ENCODE assay signal across 17 mouse cellular contexts in the genomic region with DNA sequence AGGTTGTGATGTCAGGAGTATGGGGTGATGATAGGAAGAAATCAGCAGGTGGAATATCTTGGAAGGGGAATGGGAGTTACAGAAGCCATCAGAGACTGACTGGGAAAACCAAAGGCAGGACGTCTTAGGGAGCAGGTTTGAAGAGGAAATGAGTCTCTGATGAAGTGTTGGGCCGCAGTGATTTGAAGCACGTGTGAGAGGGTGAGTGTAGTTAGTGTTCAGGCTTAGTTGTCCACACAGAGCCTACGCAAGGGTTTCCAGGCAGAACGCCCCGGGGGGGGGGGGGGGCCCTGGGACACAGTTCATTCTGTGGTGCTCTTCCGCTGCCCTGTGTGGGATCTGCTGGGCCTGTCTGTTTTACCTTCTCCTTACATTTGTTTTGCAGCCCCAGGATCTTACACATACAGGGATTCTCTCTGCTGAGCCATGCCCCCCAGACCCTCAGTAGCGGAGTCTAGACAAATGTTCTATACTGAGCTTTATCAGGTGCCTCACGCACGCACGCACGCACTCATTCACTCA. TPM values are rescaled to one million over a fixed set of nuclear protein-coding genes. Genes with fewer than 3 reads are reported as not detected.
DNase-seq lines count a peak whose midpoint lies in the region; ATAC-seq and TF ChIP-seq lines count a peak whose summit lies in the region.
"Had no signal": no experiment of that assay in that cellular context is flagged by ENCODE, and none has a peak within 500 bp of the region (broad histone marks: within the 10 kb centered on the region; RNA-seq: fewer than 3 reads in every experiment).

No protein-coding gene starts in this region.

- H3K36me3 ChIP-seq in intestine, embryonic 14.5 days (ENCODE audit: control insufficient read depth, insufficient read depth, low read length), result 0 out of 2 replicates have a peak, but pooled peaks cover 7% of the 10 kb centered on the region
- no peaks in the 10 kb centered on the region for H3K36me3 ChIP-seq in intestine, embryonic 16.5 days (ENCODE audit: control insufficient read depth, insufficient read depth, low read length)
- no peaks in the 10 kb centered on the region for H3K36me3 ChIP-seq in testis, adult 2 months (ENCODE audit: control insufficient read depth, insufficient read depth, low read length)
- peaks cover 7% of the 10 kb centered on the region; the same call in 1 of the 2 replicates for H3K36me3 ChIP-seq in intestine, postnatal 0 days (ENCODE audit: control insufficient read depth, insufficient read depth)
- H3K36me3 ChIP-seq: midbrain, embryonic 13.5 days had no signal

- H3K27ac ChIP-seq in intestine, embryonic 14.5 days (ENCODE audit: low read depth), result 0 out of 2 replicates have a peak overlapping the region, but pooled peaks have one; percentile 27
- no peak overlapping the region for H3K27ac ChIP-seq in intestine, embryonic 16.5 days (ENCODE audit: low read length)
- H3K27ac ChIP-seq in testis, adult 2 months (ENCODE audit: control insufficient read depth, insufficient read depth, low read depth, low read length), result peak overlapping the region; percentile 22; the same call in 1 of the 2 replicates
- H3K27ac ChIP-seq in intestine, postnatal 0 days (ENCODE audit: low read depth, low read length), result no peak overlapping the region
- H3K27ac ChIP-seq: liver, embryonic 14.5 days; midbrain, embryonic 13.5 days had no signal

- ATAC-seq in intestine, embryonic 14.5 days (replicated peaks; ENCODE audit: low FRiP score, low TSS enrichment, low read depth), result no peak
- no peak for ATAC-seq in intestine, embryonic 16.5 days
- ATAC-seq in intestine, postnatal 0 days, result no peak
- ATAC-seq: activated CD4-positive, CD25-positive, alpha-beta regulatory T cell, adult 4 months; forebrain, postnatal 0 days; midbrain, embryonic 13.5 days had no signal

- no peaks in the 10 kb centered on the region for H3K9me3 ChIP-seq in intestine, embryonic 14.5 days (ENCODE audit: control insufficient read depth, low read length)
- H3K9me3 ChIP-seq in intestine, embryonic 16.5 days (ENCODE audit: control insufficient read depth, low read length), result no peaks in the 10 kb centered on the region
- no peaks in the 10 kb centered on the region for H3K9me3 ChIP-seq in intestine, postnatal 0 days (ENCODE audit: control insufficient read depth)
- H3K9me3 ChIP-seq: midbrain, embryonic 13.5 days had no signal

- H3K4me2 ChIP-seq in intestine, embryonic 14.5 days (ENCODE audit: low read length), result no peak overlapping the region
- H3K4me2 ChIP-seq in intestine, embryonic 16.5 days (ENCODE audit: low read depth, low read length), result no peak overlapping the region
- no peak overlapping the region for H3K4me2 ChIP-seq in intestine, postnatal 0 days (replicated peaks; ENCODE audit: low read depth)
- H3K4me2 ChIP-seq: midbrain, embryonic 13.5 days had no signal

- no peak for TF ChIP-seq POLR2A in testis, adult 2 months (IDR thresholded peaks at IDR 0.05; ENCODE audit: control insufficient read depth, low read depth, low read length)

- DNase-seq in intestine, embryonic 14.5 days (ENCODE audit: low spot score), result no peak
- no peak for DNase-seq in testis, postnatal 14 days (ENCODE audit: low spot score)
- DNase-seq in induced T-regulatory cell, adult 2 months (ENCODE audit: low read depth), result peak; percentile 34
- peak; percentile 27 for DNase-seq in retina, postnatal 1 day
- no peak for DNase-seq in thymus, postnatal 4 days
- DNase-seq: cerebellum, adult 18-20 months; forebrain, postnatal 0 days; heart, adult 18-20 months; kidney, postnatal 25 days; thymus, postnatal 14 days had no signal

- no peaks in the 10 kb centered on the region for H3K27me3 ChIP-seq in intestine, embryonic 14.5 days (replicated peaks; ENCODE audit: control insufficient read depth, insufficient read depth, low read length)
- no peaks in the 10 kb centered on the region for H3K27me3 ChIP-seq in intestine, embryonic 16.5 days (replicated peaks; ENCODE audit: control insufficient read depth, insufficient read depth, low read length)
- no peaks in the 10 kb centered on the region for H3K27me3 ChIP-seq in testis, adult 2 months (ENCODE audit: control insufficient read depth, insufficient read depth, low read length)
- no peaks in the 10 kb centered on the region for H3K27me3 ChIP-seq in intestine, postnatal 0 days (replicated peaks; ENCODE audit: control insufficient read depth, insufficient read depth, low read length)
- H3K27me3 ChIP-seq: midbrain, embryonic 13.5 days had no signal

- no peak overlapping the region for H3K9ac ChIP-seq in intestine, embryonic 14.5 days (ENCODE audit: low read length)
- H3K9ac ChIP-seq in intestine, embryonic 16.5 days (ENCODE audit: low read depth, low read length), result no peak overlapping the region
- no peak overlapping the region for H3K9ac ChIP-seq in intestine, postnatal 0 days (ENCODE audit: low read depth, low read length)
- H3K9ac ChIP-seq: forebrain, postnatal 0 days; liver, embryonic 14.5 days; midbrain, embryonic 13.5 days had no signal

- H3K4me1 ChIP-seq in intestine, embryonic 14.5 days (replicated peaks; ENCODE audit: control insufficient read depth, insufficient read depth, low read length), result no peaks in the 10 kb centered on the region; the same call in 1 of the 2 replicates
- H3K4me1 ChIP-seq in intestine, embryonic 16.5 days (ENCODE audit: control insufficient read depth, insufficient read depth, low read length), result 0 out of 2 replicates have a peak, but pooled peaks cover 3% of the 10 kb centered on the region
- peaks cover 1% of the 10 kb centered on the region for H3K4me1 ChIP-seq in testis, adult 2 months (ENCODE audit: control insufficient read depth, insufficient read depth, low read length)
- no peaks in the 10 kb centered on the region for H3K4me1 ChIP-seq in intestine, postnatal 0 days (replicated peaks; ENCODE audit: control insufficient read depth, insufficient read depth, low read length)

- WGBS in intestine, embryonic 14.5 days, result 75% methylated on average over 12 of the region's 12 CpGs
- WGBS in intestine, embryonic 16.5 days, result 66% methylated on average over 12 of the region's 12 CpGs
- 74% methylated on average over 12 of the region's 12 CpGs for WGBS in intestine, postnatal 0 days

- TF ChIP-seq CTCF in testis, adult 2 months (IDR thresholded peaks at IDR 0.05; ENCODE audit: control insufficient read depth, insufficient read depth, insufficient replicate concordance, low read depth, low read length), result no peak
- TF ChIP-seq CTCF in intestine, postnatal 0 days (IDR thresholded peaks at IDR 0.05; ENCODE audit: low read depth), result no peak

- H3K4me3 ChIP-seq in intestine, embryonic 14.5 days (ENCODE audit: low read depth, low read length), result no peak overlapping the region
- H3K4me3 ChIP-seq in intestine, embryonic 16.5 days (ENCODE audit: low read length), result no peak overlapping the region
- H3K4me3 ChIP-seq in testis, adult 2 months (ENCODE audit: control insufficient read depth, low read depth, low read length), result no peak overlapping the region
- H3K4me3 ChIP-seq in intestine, postnatal 0 days (ENCODE audit: low read depth, low read length), result no peak overlapping the region
- H3K4me3 ChIP-seq: midbrain, embryonic 13.5 days had no signal

RNA-seq across cellular contexts. Expression of gene Tmem143, which starts 5.8 kb away (rescaled TPM):
- 3.9 and 4.3 TPM in 2 replicates for polyA plus RNA-seq in intestine, embryonic 14.5 days (2014; fragmentation: Nextera tagmentation; extraction: Ambion mirVana)
- polyA plus RNA-seq in intestine, embryonic 16.5 days (2015; fragmentation: Nextera tagmentation; extraction: Ambion mirVana), result 8.1 TPM in 2 replicates
- 8.1 and 8.8 TPM in 2 replicates for polyA plus RNA-seq in testis, adult 2 months (2012; rRNA removed)
- polyA plus RNA-seq in intestine, postnatal 0 days (2015; fragmentation: Nextera tagmentation; extraction: Ambion mirVana), result 6.8 and 7.4 TPM in 2 replicates

RNA-seq across cellular contexts. Expression of gene Syngr4, which starts 6.0 kb away (rescaled TPM):
- polyA plus RNA-seq in intestine, embryonic 14.5 days (2014; fragmentation: Nextera tagmentation; extraction: Ambion mirVana), result 0.99 and 1.0 TPM in 2 replicates
- polyA plus RNA-seq in intestine, embryonic 16.5 days (2015; fragmentation: Nextera tagmentation; extraction: Ambion mirVana), result 0.62 and 0.98 TPM in 2 replicates
- 758 and 764 TPM in 2 replicates for polyA plus RNA-seq in testis, adult 2 months (2012; rRNA removed)
- polyA plus RNA-seq in intestine, postnatal 0 days (2015; fragmentation: Nextera tagmentation; extraction: Ambion mirVana), result 0.72 and 0.75 TPM in 2 replicates
- polyA plus RNA-seq: activated CD4-positive, CD25-positive, alpha-beta regulatory T cell, adult 4 months; neural tube, embryonic 14.5 days had no signal

RNA-seq across cellular contexts. Expression of gene Emp3, which starts 18.7 kb away (rescaled TPM):
- 204 and 220 TPM in 2 replicates for polyA plus RNA-seq in intestine, embryonic 14.5 days (2014; fragmentation: Nextera tagmentation; extraction: Ambion mirVana)
- polyA plus RNA-seq in intestine, embryonic 16.5 days (2015; fragmentation: Nextera tagmentation; extraction: Ambion mirVana), result 128 and 147 TPM in 2 replicates
- polyA plus RNA-seq in testis, adult 2 months (2012; rRNA removed), result 80.7 and 85.0 TPM in 2 replicates
- 82.4 and 83.3 TPM in 2 replicates for polyA plus RNA-seq in intestine, postnatal 0 days (2015; fragmentation: Nextera tagmentation; extraction: Ambion mirVana)

RNA-seq across cellular contexts. Expression of gene Ccdc114, which starts 21.3 kb away (rescaled TPM):
- polyA plus RNA-seq in intestine, embryonic 14.5 days (2014; fragmentation: Nextera tagmentation; extraction: Ambion mirVana), result 3.5 and 4.3 TPM in 2 replicates
- 4.0 and 4.3 TPM in 2 replicates for polyA plus RNA-seq in intestine, embryonic 16.5 days (2015; fragmentation: Nextera tagmentation; extraction: Ambion mirVana)
- polyA plus RNA-seq in testis, adult 2 months (2012; rRNA removed), result 19.7 and 26.2 TPM in 2 replicates
- polyA plus RNA-seq in intestine, postnatal 0 days (2015; fragmentation: Nextera tagmentation; extraction: Ambion mirVana), result 2.9 and 3.3 TPM in 2 replicates

RNA-seq across cellular contexts. Expression of gene Grin2d, which starts 24.4 kb away (rescaled TPM):
- 0.24 and 0.37 TPM in 2 replicates for polyA plus RNA-seq in intestine, embryonic 14.5 days (2014; fragmentation: Nextera tagmentation; extraction: Ambion mirVana)
- polyA plus RNA-seq in intestine, embryonic 16.5 days (2015; fragmentation: Nextera tagmentation; extraction: Ambion mirVana), result 0.31 and 0.39 TPM in 2 replicates
- polyA plus RNA-seq in testis, adult 2 months (2012; rRNA removed), result 21.1 and 22.3 TPM in 2 replicates
- polyA plus RNA-seq in intestine, postnatal 0 days (2015; fragmentation: Nextera tagmentation; extraction: Ambion mirVana), result 0.66 and 1.1 TPM in 2 replicates
- polyA plus RNA-seq: activated CD4-positive, CD25-positive, alpha-beta regulatory T cell, adult 4 months had no signal

Comparison
In these comparisons a context has a peak if more than half of its experiments do, and no peak if none do; other contexts are left out.
1. H3K27ac ChIP-seq: peak in intestine, embryonic 14.5 days (single experiment) and testis, adult 2 months (single experiment); none in intestine, embryonic 16.5 days (single experiment) and intestine, postnatal 0 days (single experiment).
2. DNase-seq: peak in induced T-regulatory cell, adult 2 months (single experiment) and retina, postnatal 1 day (single experiment); none in intestine, embryonic 14.5 days (single experiment), testis, postnatal 14 days (single experiment) and thymus, postnatal 4 days (single experiment).
3. RNA of gene Syngr4, which starts 6.0 kb away (polyA plus RNA-seq): 758 to 764 TPM in testis, adult 2 months; 0.99 to 1.0 TPM in intestine, embryonic 14.5 days, 0.72 to 0.75 TPM in intestine, postnatal 0 days and 0.62 to 0.98 TPM in intestine, embryonic 16.5 days; every median in the first group is over 100 times any median in the second.